20 mouse cellular contexts compared by ENCODE assay signal in genomic region chr2:135980428-135980827, GRCm38 (mm10).
DNase-seq lines count a peak whose midpoint lies in the region; ATAC-seq and TF ChIP-seq lines count a peak whose summit lies in the region.
"Had no signal": no experiment of that assay in that cellular context is flagged by ENCODE, and none has a peak within 500 bp of the region (broad histone marks: within the 10 kb centered on the region; RNA-seq: fewer than 3 reads in every experiment).

No protein-coding gene starts in this region.

- DNase-seq in heart, adult 11 months, result peak; percentile 29
- DNase-seq in heart, embryonic 10.5 days (ENCODE audit: low spot score), result no peak
- no peak for DNase-seq in liver, embryonic 11.5 days (ENCODE audit: low spot score)
- DNase-seq in liver, postnatal 0 days, result no peak
- DNase-seq: adrenal gland, adult 2 months; adrenal gland, adult 8-10 months; adrenal gland, postnatal 10 days; adrenal gland, postnatal 14 days; adrenal gland, postnatal 25 days; adrenal gland, postnatal 36 days; B cell, adult 2 months; cerebellum, adult 11 months; cerebellum, adult 11-12 months had no signal

- peaks cover 14% of the 10 kb centered on the region for H3K36me3 ChIP-seq in heart, embryonic 10.5 days
- no peaks in the 10 kb centered on the region for H3K36me3 ChIP-seq in liver, embryonic 16.5 days (ENCODE audit: control insufficient read depth, insufficient read depth)
- H3K36me3 ChIP-seq in liver, embryonic 11.5 days (ENCODE audit: control insufficient read depth, insufficient read depth, low read length), result no peaks in the 10 kb centered on the region
- no peaks in the 10 kb centered on the region for H3K36me3 ChIP-seq in liver, postnatal 0 days (replicated peaks; ENCODE audit: insufficient read depth, low read length)
- no peaks in the 10 kb centered on the region for H3K36me3 ChIP-seq in liver, embryonic 12.5 days
- H3K36me3 ChIP-seq: G1E had no signal

- H3K4me1 ChIP-seq in heart, embryonic 10.5 days, result no peaks in the 10 kb centered on the region
- H3K4me1 ChIP-seq in liver, embryonic 16.5 days (ENCODE audit: control insufficient read depth, low read depth, low read length), result no peaks in the 10 kb centered on the region
- H3K4me1 ChIP-seq in liver, embryonic 11.5 days (replicated peaks; ENCODE audit: control insufficient read depth, insufficient read depth, low read length), result no peaks in the 10 kb centered on the region; the same call in 1 of the 2 replicates
- peaks cover 9% of the 10 kb centered on the region; the same call in 1 of the 2 replicates for H3K4me1 ChIP-seq in liver, postnatal 0 days (ENCODE audit: insufficient read depth)
- no peaks in the 10 kb centered on the region for H3K4me1 ChIP-seq in liver, embryonic 12.5 days

- no peak overlapping the region for H3K9ac ChIP-seq in liver, embryonic 16.5 days (ENCODE audit: low read depth, low read length)
- no peak overlapping the region for H3K9ac ChIP-seq in liver, embryonic 11.5 days (ENCODE audit: low read depth, low read length)
- H3K9ac ChIP-seq in liver, postnatal 0 days (replicated peaks), result no peak overlapping the region
- no peak overlapping the region for H3K9ac ChIP-seq in liver, embryonic 12.5 days

- no peak overlapping the region for H3K4me3 ChIP-seq in heart, embryonic 10.5 days
- H3K4me3 ChIP-seq in liver, embryonic 16.5 days (ENCODE audit: low read depth, low read length), result no peak overlapping the region
- H3K4me3 ChIP-seq in liver, embryonic 11.5 days (ENCODE audit: low read depth, low read length), result no peak overlapping the region
- H3K4me3 ChIP-seq in liver, postnatal 0 days (ENCODE audit: low read depth, low read length), result no peak overlapping the region
- no peak overlapping the region for H3K4me3 ChIP-seq in liver, embryonic 12.5 days

- TF ChIP-seq CTCF in liver, postnatal 0 days (IDR thresholded peaks at IDR 0.05; ENCODE audit: low read depth), result no peak

- TF ChIP-seq EP300 in liver, postnatal 0 days (IDR thresholded peaks at IDR 0.05; ENCODE audit: low read depth), result no peak

- H3K4me2 ChIP-seq in liver, embryonic 16.5 days (ENCODE audit: low read depth, low read length), result no peak overlapping the region
- no peak overlapping the region for H3K4me2 ChIP-seq in liver, embryonic 11.5 days
- H3K4me2 ChIP-seq in liver, postnatal 0 days (ENCODE audit: low read depth, low read length), result no peak overlapping the region
- H3K4me2 ChIP-seq in liver, embryonic 12.5 days, result no peak overlapping the region

- no peak overlapping the region for H3K27ac ChIP-seq in heart, embryonic 10.5 days
- H3K27ac ChIP-seq in liver, embryonic 16.5 days (ENCODE audit: low read length), result no peak overlapping the region
- no peak overlapping the region for H3K27ac ChIP-seq in liver, embryonic 11.5 days (ENCODE audit: low read depth, low read length)
- H3K27ac ChIP-seq in liver, postnatal 0 days (ENCODE audit: low read depth), result no peak overlapping the region
- H3K27ac ChIP-seq in liver, embryonic 12.5 days, result no peak overlapping the region

- 80% methylated on average over 1 of the region's 1 CpGs for WGBS in heart, embryonic 10.5 days
- WGBS in liver, embryonic 16.5 days (ENCODE audit: insufficient replicate concordance), result 48% methylated on average over 1 of the region's 1 CpGs
- WGBS in liver, embryonic 11.5 days, result 77% methylated on average over 1 of the region's 1 CpGs
- 46% methylated on average over 1 of the region's 1 CpGs for WGBS in liver, postnatal 0 days (ENCODE audit: insufficient replicate concordance)
- WGBS in liver, embryonic 12.5 days (ENCODE audit: insufficient replicate concordance), result 59% methylated on average over 1 of the region's 1 CpGs

- peak; percentile 60 for ATAC-seq in liver, embryonic 16.5 days (ENCODE audit: low read depth)
- no peak for ATAC-seq in liver, embryonic 11.5 days (replicated peaks; ENCODE audit: low FRiP score)
- peak; percentile 92 for ATAC-seq in liver, postnatal 0 days
- ATAC-seq in liver, embryonic 12.5 days, result no peak
- ATAC-seq: activated CD4-positive, CD25-positive, alpha-beta regulatory T cell, adult 4 months; CD4-positive, CD25-positive, alpha-beta regulatory T cell, adult 4 months; Patski had no signal

- no peaks in the 10 kb centered on the region for H3K9me3 ChIP-seq in heart, embryonic 10.5 days
- no peaks in the 10 kb centered on the region for H3K9me3 ChIP-seq in liver, embryonic 16.5 days (replicated peaks; ENCODE audit: control insufficient read depth, low read length)
- H3K9me3 ChIP-seq in liver, embryonic 11.5 days (ENCODE audit: control insufficient read depth, low read length), result no peaks in the 10 kb centered on the region
- H3K9me3 ChIP-seq in liver, postnatal 0 days (ENCODE audit: low read length), result no peaks in the 10 kb centered on the region
- no peaks in the 10 kb centered on the region for H3K9me3 ChIP-seq in liver, embryonic 12.5 days (replicated peaks)

- no peaks in the 10 kb centered on the region for H3K27me3 ChIP-seq in heart, embryonic 10.5 days (ENCODE audit: insufficient read depth, poor library complexity, severe bottlenecking)
- H3K27me3 ChIP-seq in liver, embryonic 16.5 days (ENCODE audit: control insufficient read depth, insufficient read depth, low read depth, low read length), result no peaks in the 10 kb centered on the region
- H3K27me3 ChIP-seq in liver, embryonic 11.5 days (replicated peaks; ENCODE audit: control insufficient read depth, insufficient read depth, low read length), result no peaks in the 10 kb centered on the region
- no peaks in the 10 kb centered on the region for H3K27me3 ChIP-seq in liver, postnatal 0 days (ENCODE audit: insufficient read depth, low read length)
- H3K27me3 ChIP-seq in liver, embryonic 12.5 days (replicated peaks), result no peaks in the 10 kb centered on the region
- H3K27me3 ChIP-seq: CH12.LX, Patski had no signal

Comparison
In these comparisons a context has a peak if more than half of its experiments do, and no peak if none do; other contexts are left out.
1. ATAC-seq: peak in liver, embryonic 16.5 days (single experiment) and liver, postnatal 0 days (single experiment); none in liver, embryonic 11.5 days (single experiment) and liver, embryonic 12.5 days (single experiment).